Mouse (Mus musculus): Measurements from ENCODE around the gene Mta3. TPM values are rescaled to one million over a fixed set of nuclear protein-coding genes. Genes with fewer than 3 reads are reported as not detected.
A peak's percentile ranks its signal among the peaks of the same experiment; 100 is the strongest.
"Not testable (repeated sequence)": the region's sequence is repeated elsewhere in the genome, so short reads cannot be mapped to it uniquely, and the experiment has no call there.

Gene Mta3
- total RNA-seq, 2 experiments from 2014 or later = 54.9 to 59.0 TPM

DNA sequence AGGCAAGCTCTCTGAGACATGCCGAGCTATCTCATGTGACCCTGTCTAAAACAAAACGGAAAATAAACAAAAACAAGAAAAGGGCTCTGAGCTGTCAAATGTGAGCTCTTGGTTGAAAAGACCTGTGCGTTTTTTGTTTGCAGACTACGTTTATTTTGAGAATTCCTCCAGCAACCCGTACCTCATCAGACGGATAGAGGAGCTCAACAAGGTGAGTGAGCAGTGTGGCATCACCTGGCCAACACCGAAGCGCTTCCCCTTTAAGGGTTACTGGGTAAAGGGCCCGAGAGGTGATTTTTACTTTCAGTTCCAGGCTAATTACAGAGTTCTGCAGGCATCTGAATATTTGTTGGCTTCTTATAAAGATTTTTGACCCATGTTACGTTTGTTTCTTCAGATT, 2.3 kb downstream of the Mta3 start:
- DNase-seq (ENCODE audit: low spot score in 2 of 2) = no peak

DNA sequence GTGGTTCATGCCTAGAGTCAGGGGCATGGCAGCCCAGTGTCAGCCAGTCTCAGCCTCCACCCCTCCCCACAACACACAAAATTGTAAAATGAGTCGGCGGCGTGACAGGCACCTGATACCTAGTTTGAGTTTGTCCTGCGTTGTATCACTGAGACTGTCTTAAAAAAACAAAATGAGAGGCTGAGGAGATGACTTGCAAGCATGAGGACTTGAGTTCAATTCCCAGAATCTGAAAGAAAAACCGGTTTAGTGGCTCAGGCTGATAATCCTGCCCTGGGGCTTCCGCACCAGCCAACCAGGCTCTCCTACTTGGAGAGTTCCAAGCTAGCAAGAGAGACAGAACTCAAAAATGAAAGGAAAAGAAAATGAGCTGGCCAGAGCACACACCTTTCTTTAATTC, 2.9 kb downstream of the Mta3 start:
- no peak for DNase-seq (ENCODE audit: low spot score in 2 of 2)

- DNase-seq (ENCODE audit: low spot score in 2 of 2) = not testable (repeated sequence)
Observed at GRCm38 (mm10) chr17:83709517-83709916, 3.6 kb downstream of the Mta3 start.

- DNase-seq (ENCODE audit: low spot score in 2 of 2) = no peak
Observed at GRCm38 (mm10) chr17:83710639-83711038, 4.7 kb downstream of the Mta3 start.

- no peak for DNase-seq (ENCODE audit: low spot score in 2 of 2)
Observed at GRCm38 (mm10) chr17:83712341-83712740, 6.4 kb downstream of the Mta3 start.

DNA sequence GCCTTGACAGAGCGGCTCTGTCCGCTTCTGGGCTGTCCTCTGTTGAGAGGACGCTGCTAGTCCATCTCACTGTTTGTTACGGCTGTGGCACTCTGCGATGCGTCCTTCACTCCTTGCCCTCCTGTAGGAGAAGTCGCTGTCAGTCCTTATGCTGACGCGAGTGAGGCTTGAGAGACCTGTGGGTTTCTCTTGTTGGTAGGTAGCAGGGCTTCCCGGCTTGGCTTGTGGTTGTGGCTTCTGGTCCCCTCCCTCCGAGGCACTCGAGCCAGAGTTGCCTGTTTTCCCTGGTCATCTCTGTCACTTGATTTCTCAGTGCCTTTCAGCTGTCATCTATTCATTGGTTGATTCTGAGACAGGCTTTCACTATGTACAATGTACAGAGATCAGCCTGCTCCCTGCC, 14.5 kb downstream of the Mta3 start:
- DNase-seq (ENCODE audit: low spot score in 2 of 2) = no peak

GRCm38 (mm10) chr17:83721157-83721556, 15.2 kb downstream of the Mta3 start:
- no peak for DNase-seq (ENCODE audit: low spot score in 2 of 2)

- DNase-seq (ENCODE audit: low spot score in 2 of 2) = no peak
Observed at GRCm38 (mm10) chr17:83723064-83723463, 17.1 kb downstream of the Mta3 start.

DNA sequence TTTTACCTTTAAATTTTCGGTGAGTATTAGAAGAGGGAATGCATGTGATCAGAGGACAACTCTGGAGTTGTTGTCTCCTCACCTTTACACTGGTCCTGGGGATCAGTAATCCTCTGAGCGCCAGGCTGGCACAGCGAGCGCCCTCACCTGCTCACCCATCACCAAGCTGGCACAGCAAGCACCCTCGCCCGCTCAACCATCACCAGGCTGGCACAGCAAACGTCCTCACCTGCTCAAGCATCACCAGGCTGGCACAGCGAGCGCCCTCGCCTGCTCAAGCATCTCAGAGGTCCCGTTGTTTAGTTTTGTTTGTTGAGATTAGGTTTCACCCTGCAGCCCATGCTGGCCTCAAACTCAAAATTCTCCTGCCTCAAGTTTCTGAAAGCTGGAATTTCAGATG, 20.5 kb downstream of the Mta3 start:
- no peak for DNase-seq (ENCODE audit: low spot score in 2 of 2)

GRCm38 (mm10) chr17:83727707-83728106, 21.7 kb downstream of the Mta3 start:
- DNase-seq (ENCODE audit: low spot score in 2 of 2) = no peak

- no peak for DNase-seq (ENCODE audit: low spot score in 2 of 2)
Observed at GRCm38 (mm10) chr17:83729029-83729428, 23.1 kb downstream of the Mta3 start.

GRCm38 (mm10) chr17:83730123-83730522, 24.2 kb downstream of the Mta3 start:
- no peak for DNase-seq (ENCODE audit: low spot score in 2 of 2)

GRCm38 (mm10) chr17:83732166-83732629, 26.2 kb downstream of the Mta3 start:
- no peak for DNase-seq (ENCODE audit: low spot score in 2 of 2)

GRCm38 (mm10) chr17:83732801-83733200, 26.8 kb downstream of the Mta3 start:
- DNase-seq (ENCODE audit: low spot score in 2 of 2) = peak in 1 of 2 experiments; percentile 30

GRCm38 (mm10) chr17:83736701-83737100, 30.7 kb downstream of the Mta3 start:
- DNase-seq (ENCODE audit: low spot score in 2 of 2) = no peak

GRCm38 (mm10) chr17:83737775-83738174, 31.8 kb downstream of the Mta3 start:
- DNase-seq (ENCODE audit: low spot score in 2 of 2) = no peak

GRCm38 (mm10) chr17:83740135-83740676, 34.2 kb downstream of the Mta3 start:
- peak in 1 of 2 experiments; percentile 33 for DNase-seq (ENCODE audit: low spot score in 2 of 2)

DNA sequence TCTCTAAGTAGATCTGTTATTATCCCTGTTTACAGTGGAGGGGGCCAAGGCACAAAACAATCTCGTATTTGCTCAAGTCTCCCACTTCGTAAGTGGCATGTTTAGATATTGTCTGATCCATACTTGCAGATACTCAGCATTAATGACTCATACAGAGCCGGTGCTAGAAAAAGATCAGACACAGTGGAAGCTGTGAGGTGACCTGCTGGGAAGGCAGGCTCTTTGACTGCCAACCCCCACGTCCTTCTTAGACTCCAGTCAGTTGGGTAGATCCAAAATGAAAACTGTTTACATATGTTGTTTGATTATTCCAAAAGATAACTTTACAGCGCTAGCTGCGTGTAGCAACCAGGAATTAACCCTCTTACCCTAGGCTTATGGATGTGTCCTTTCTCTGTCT, 35.3 kb downstream of the Mta3 start:
- DNase-seq (ENCODE audit: low spot score in 2 of 2) = no peak

GRCm38 (mm10) chr17:83744231-83744824, 38.4 kb downstream of the Mta3 start:
- no peak for DNase-seq (ENCODE audit: low spot score in 2 of 2)

- no peak for DNase-seq (ENCODE audit: low spot score in 2 of 2)
Observed at GRCm38 (mm10) chr17:83747405-83748160, 41.6 kb downstream of the Mta3 start.

- no peak for DNase-seq (ENCODE audit: low spot score in 2 of 2)
Observed at GRCm38 (mm10) chr17:83750216-83750950, 44.4 kb downstream of the Mta3 start.

All from layer of hippocampus, postnatal 10 days (tissue).